Mouse (Mus musculus) ES-E14 (cell line): ENCODE results near the gene 4930535I16Rik.

Experiments
- CHD2 ChIP-seq: IDR thresholded peaks from 2 replicates; pipeline ENCODE4 v1.6.1; 2014; ENCODE audit warnings: mild to moderate bottlenecking, low read depth, low read length, inconsistent platforms
- HCFC1 ChIP-seq: IDR thresholded peaks from 2 replicates; pipeline ENCODE4 v1.6.1; 2012; ENCODE audit warnings: low read length, inconsistent platforms, borderline replicate concordance; ENCODE audit not compliant: insufficient read depth
- MAFK ChIP-seq: IDR thresholded peaks from 2 replicates; pipeline ENCODE4 v1.6.1; 2014; ENCODE audit warnings: mild to moderate bottlenecking, low read depth, low read length, inconsistent platforms; ENCODE audit not compliant: insufficient read depth
- ZNF384 ChIP-seq: IDR thresholded peaks from 2 replicates; pipeline ENCODE4 v1.6.1; 2012; ENCODE audit warnings: low read depth, low read length, inconsistent platforms

GRCm38 (mm10) chr4:123927961-123928360 lies 10.1 kb upstream of the 4930535I16Rik start:
- TF ChIP-seq HCFC1 = no peak
- TF ChIP-seq ZNF384 = no peak
- no peak for TF ChIP-seq CHD2
- no peak for TF ChIP-seq MAFK
